Comparison of ENCODE assay signal across 25 mouse cellular contexts in the genomic region with DNA sequence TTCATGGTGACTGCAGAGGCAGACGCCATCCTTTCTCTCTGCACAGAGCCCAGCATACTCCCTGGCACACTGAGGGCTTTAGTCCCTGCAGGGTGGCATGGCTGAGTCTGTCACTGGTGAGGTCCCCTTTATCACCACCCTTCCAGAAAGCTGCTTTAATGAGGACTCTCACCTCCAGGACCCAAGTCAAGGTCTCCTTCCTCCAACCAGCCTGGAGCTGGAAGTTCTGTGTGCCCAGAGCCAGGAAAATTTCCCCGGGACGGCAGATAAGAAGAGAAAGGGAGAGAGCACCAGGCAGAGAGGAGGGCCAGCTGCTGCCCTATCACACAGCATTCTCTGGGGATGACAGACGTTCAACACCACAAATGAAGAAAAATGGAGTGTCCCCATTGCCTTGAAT.
DNase-seq lines count a peak whose midpoint lies in the region; ATAC-seq lines count a peak whose summit lies in the region.
"Had no signal": no experiment of that assay in that cellular context is flagged by ENCODE, and none has a peak within 500 bp of the region (broad histone marks: within the 10 kb centered on the region; RNA-seq: fewer than 3 reads in every experiment).

No protein-coding gene starts in this region.

- no peaks in the 10 kb centered on the region for H3K4me1 ChIP-seq in heart, embryonic 11.5 days (ENCODE audit: control insufficient read depth, insufficient read depth, low read length)
- peaks cover 22% of the 10 kb centered on the region for H3K4me1 ChIP-seq in midbrain, embryonic 10.5 days
- peaks cover 11% of the 10 kb centered on the region for H3K4me1 ChIP-seq in midbrain, embryonic 15.5 days
- H3K4me1 ChIP-seq in hindbrain, embryonic 13.5 days (replicated peaks): peaks cover 75% of the 10 kb centered on the region
- peaks cover 22% of the 10 kb centered on the region for H3K4me1 ChIP-seq in neural tube, embryonic 14.5 days (ENCODE audit: control insufficient read depth, insufficient read depth, low read length)
- H3K4me1 ChIP-seq: liver, embryonic 12.5 days had no signal

- H3K4me2 ChIP-seq in heart, embryonic 11.5 days: no peak overlapping the region
- no peak overlapping the region for H3K4me2 ChIP-seq in midbrain, embryonic 15.5 days
- no peak overlapping the region for H3K4me2 ChIP-seq in hindbrain, embryonic 13.5 days
- H3K4me2 ChIP-seq in neural tube, embryonic 14.5 days (ENCODE audit: low read depth, low read length): no peak overlapping the region
- H3K4me2 ChIP-seq: forebrain, embryonic 15.5 days; heart, embryonic 12.5 days; liver, embryonic 12.5 days; midbrain, embryonic 12.5 days had no signal

- ATAC-seq in heart, embryonic 11.5 days (replicated peaks; ENCODE audit: insufficient number of reproducible peaks, low FRiP score, low TSS enrichment): no peak
- ATAC-seq in midbrain, embryonic 15.5 days (replicated peaks): no peak
- no peak for ATAC-seq in hindbrain, embryonic 13.5 days (ENCODE audit: low FRiP score)
- no peak for ATAC-seq in neural tube, embryonic 14.5 days (ENCODE audit: low read depth)
- ATAC-seq: forebrain, embryonic 15.5 days; inflammation-experienced regulatory T-cells, adult 6 months; liver, embryonic 12.5 days; liver, postnatal 0 days had no signal

- H3K4me3 ChIP-seq in heart, embryonic 11.5 days (ENCODE audit: low read depth, low read length): no peak overlapping the region
- H3K4me3 ChIP-seq in midbrain, embryonic 10.5 days: no peak overlapping the region
- H3K4me3 ChIP-seq in midbrain, embryonic 15.5 days: no peak overlapping the region
- H3K4me3 ChIP-seq in hindbrain, embryonic 13.5 days: no peak overlapping the region
- H3K4me3 ChIP-seq in neural tube, embryonic 14.5 days (ENCODE audit: low read depth, low read length): no peak overlapping the region
- H3K4me3 ChIP-seq: forebrain, embryonic 15.5 days; heart, embryonic 12.5 days; liver, embryonic 12.5 days; midbrain, embryonic 12.5 days had no signal

- no peaks in the 10 kb centered on the region for H3K9me3 ChIP-seq in heart, embryonic 11.5 days (replicated peaks; ENCODE audit: control insufficient read depth, low read length)
- no peaks in the 10 kb centered on the region for H3K9me3 ChIP-seq in midbrain, embryonic 10.5 days (replicated peaks)
- no peaks in the 10 kb centered on the region for H3K9me3 ChIP-seq in midbrain, embryonic 15.5 days
- 0 out of 2 replicates have a peak, but pooled peaks cover 5% of the 10 kb centered on the region for H3K9me3 ChIP-seq in hindbrain, embryonic 13.5 days
- no peaks in the 10 kb centered on the region for H3K9me3 ChIP-seq in neural tube, embryonic 14.5 days (ENCODE audit: control insufficient read depth, low read length)
- H3K9me3 ChIP-seq: forebrain, embryonic 15.5 days; heart, embryonic 12.5 days; liver, embryonic 12.5 days had no signal

- 20% methylated on average over 4 of the region's 4 CpGs for WGBS in heart, embryonic 11.5 days (ENCODE audit: insufficient replicate concordance)
- 67% methylated on average over 4 of the region's 4 CpGs for WGBS in midbrain, embryonic 10.5 days
- WGBS in midbrain, embryonic 15.5 days: 54% methylated on average over 4 of the region's 4 CpGs
- WGBS in hindbrain, embryonic 13.5 days: 34% methylated on average over 4 of the region's 4 CpGs
- 39% methylated on average over 4 of the region's 4 CpGs for WGBS in neural tube, embryonic 14.5 days

- no peaks in the 10 kb centered on the region; the same call in 1 of the 2 replicates for H3K27me3 ChIP-seq in heart, embryonic 11.5 days (ENCODE audit: control insufficient read depth, insufficient read depth, low read length)
- H3K27me3 ChIP-seq in midbrain, embryonic 10.5 days (ENCODE audit: low read depth, poor library complexity, severe bottlenecking): no peaks in the 10 kb centered on the region
- no peaks in the 10 kb centered on the region for H3K27me3 ChIP-seq in midbrain, embryonic 15.5 days (replicated peaks)
- H3K27me3 ChIP-seq in hindbrain, embryonic 13.5 days: no peaks in the 10 kb centered on the region
- H3K27me3 ChIP-seq in neural tube, embryonic 14.5 days (ENCODE audit: control insufficient read depth, insufficient read depth, low read length): no peaks in the 10 kb centered on the region
- H3K27me3 ChIP-seq: forebrain, embryonic 15.5 days; liver, embryonic 12.5 days; midbrain, embryonic 12.5 days had no signal

- no peak overlapping the region for H3K27ac ChIP-seq in heart, embryonic 11.5 days (ENCODE audit: low read depth, low read length)
- H3K27ac ChIP-seq in midbrain, embryonic 10.5 days (replicated peaks): peak overlapping the region; percentile 14; the same call in 1 of the 2 replicates
- no peak overlapping the region for H3K27ac ChIP-seq in midbrain, embryonic 15.5 days
- H3K27ac ChIP-seq in hindbrain, embryonic 13.5 days: peak overlapping the region; percentile 58
- H3K27ac ChIP-seq in neural tube, embryonic 14.5 days (ENCODE audit: low read depth, low read length): 0 out of 2 replicates have a peak overlapping the region, but pooled peaks have one; percentile 22
- H3K27ac ChIP-seq: forebrain, embryonic 15.5 days; liver, embryonic 12.5 days; midbrain, embryonic 12.5 days had no signal

- peak; percentile 2 for DNase-seq in heart, adult 18-20 months
- DNase-seq in midbrain, embryonic 10.5 days (ENCODE audit: low spot score): no peak
- DNase-seq in adrenal gland, postnatal 36 days: no peak
- DNase-seq: adrenal gland, postnatal 25 days; B cell, adult 2 months; cerebellum, adult 8-10 months; gastrocnemius, postnatal 25 days; heart, adult 11 months; heart, postnatal 4 days; kidney, adult 11 months; kidney, postnatal 14 days; left cerebral cortex, postnatal 4 days; liver, postnatal 0 days; lung, postnatal 36 days; right cerebral cortex, postnatal 14 days; thymus, postnatal 25 days had no signal

- no peaks in the 10 kb centered on the region for H3K36me3 ChIP-seq in heart, embryonic 11.5 days (ENCODE audit: control insufficient read depth, insufficient read depth, low read length)
- no peaks in the 10 kb centered on the region for H3K36me3 ChIP-seq in midbrain, embryonic 10.5 days
- H3K36me3 ChIP-seq in midbrain, embryonic 15.5 days (replicated peaks): no peaks in the 10 kb centered on the region
- no peaks in the 10 kb centered on the region for H3K36me3 ChIP-seq in hindbrain, embryonic 13.5 days
- H3K36me3 ChIP-seq in neural tube, embryonic 14.5 days (ENCODE audit: control insufficient read depth, insufficient read depth, low read length): no peaks in the 10 kb centered on the region
- H3K36me3 ChIP-seq: forebrain, embryonic 15.5 days; heart, embryonic 12.5 days; liver, embryonic 12.5 days had no signal

- no peak overlapping the region for H3K9ac ChIP-seq in heart, embryonic 11.5 days (ENCODE audit: low read depth, low read length)
- no peak overlapping the region for H3K9ac ChIP-seq in midbrain, embryonic 15.5 days
- H3K9ac ChIP-seq in hindbrain, embryonic 13.5 days: no peak overlapping the region
- H3K9ac ChIP-seq in neural tube, embryonic 14.5 days (replicated peaks; ENCODE audit: low read depth, low read length): no peak overlapping the region
- H3K9ac ChIP-seq: forebrain, embryonic 15.5 days; heart, embryonic 12.5 days; liver, embryonic 12.5 days; liver, postnatal 0 days; midbrain, embryonic 12.5 days had no signal

Comparison
In these comparisons a context has a peak if more than half of its experiments do, and no peak if none do; other contexts are left out.
1. H3K27ac ChIP-seq: peak in midbrain, embryonic 10.5 days (single experiment), hindbrain, embryonic 13.5 days (single experiment) and neural tube, embryonic 14.5 days (single experiment); none in heart, embryonic 11.5 days (single experiment) and midbrain, embryonic 15.5 days (single experiment).
2. DNase-seq: peak in heart, adult 18-20 months (2 of 2); none in midbrain, embryonic 10.5 days (single experiment) and adrenal gland, postnatal 36 days (0 of 2).